Mouse (Mus musculus): Measurements from ENCODE around the gene Cldn3.
A peak's percentile ranks its signal among the peaks of the same experiment; 100 is the strongest.

The Cldn3 gene

DNA sequence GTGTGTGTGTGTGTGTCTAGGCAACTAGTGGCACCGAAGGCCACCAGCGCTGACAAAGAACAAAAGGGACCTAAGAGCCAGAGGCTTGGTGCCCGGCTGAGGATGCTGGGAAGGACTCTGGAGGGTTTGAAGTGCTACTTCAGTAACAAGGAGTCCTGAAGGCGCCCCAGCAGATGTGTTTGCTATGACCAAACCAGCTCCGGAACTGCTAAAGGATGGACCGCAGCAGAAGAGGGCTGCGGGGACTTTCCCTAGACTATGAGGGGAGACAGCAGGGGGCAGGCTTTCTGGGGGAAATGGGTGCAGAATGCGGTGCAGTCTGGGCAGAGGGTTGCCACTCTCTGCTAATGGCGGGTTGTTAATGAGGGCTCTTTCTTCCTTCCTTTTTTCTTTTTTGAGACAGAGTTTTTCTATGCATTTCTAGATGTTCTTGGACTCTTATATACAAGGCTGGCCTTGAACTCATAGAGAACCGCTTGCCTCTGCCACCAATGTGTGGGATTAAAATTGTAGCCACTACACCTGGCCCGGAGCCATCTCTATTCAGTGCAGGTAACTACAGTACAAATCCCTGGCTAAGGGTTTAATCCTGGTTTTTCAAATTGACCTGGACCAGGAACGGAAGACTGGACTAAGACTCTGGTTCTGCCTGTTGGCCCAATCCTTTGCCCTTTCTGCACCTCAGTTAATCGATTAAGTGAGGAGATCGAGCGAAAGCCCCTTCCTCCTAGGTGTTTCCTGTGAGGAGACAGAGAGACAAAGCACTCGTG is 22.0 kb downstream of the Cldn3 start:
- peak; percentile 69 for DNase-seq

DNA sequence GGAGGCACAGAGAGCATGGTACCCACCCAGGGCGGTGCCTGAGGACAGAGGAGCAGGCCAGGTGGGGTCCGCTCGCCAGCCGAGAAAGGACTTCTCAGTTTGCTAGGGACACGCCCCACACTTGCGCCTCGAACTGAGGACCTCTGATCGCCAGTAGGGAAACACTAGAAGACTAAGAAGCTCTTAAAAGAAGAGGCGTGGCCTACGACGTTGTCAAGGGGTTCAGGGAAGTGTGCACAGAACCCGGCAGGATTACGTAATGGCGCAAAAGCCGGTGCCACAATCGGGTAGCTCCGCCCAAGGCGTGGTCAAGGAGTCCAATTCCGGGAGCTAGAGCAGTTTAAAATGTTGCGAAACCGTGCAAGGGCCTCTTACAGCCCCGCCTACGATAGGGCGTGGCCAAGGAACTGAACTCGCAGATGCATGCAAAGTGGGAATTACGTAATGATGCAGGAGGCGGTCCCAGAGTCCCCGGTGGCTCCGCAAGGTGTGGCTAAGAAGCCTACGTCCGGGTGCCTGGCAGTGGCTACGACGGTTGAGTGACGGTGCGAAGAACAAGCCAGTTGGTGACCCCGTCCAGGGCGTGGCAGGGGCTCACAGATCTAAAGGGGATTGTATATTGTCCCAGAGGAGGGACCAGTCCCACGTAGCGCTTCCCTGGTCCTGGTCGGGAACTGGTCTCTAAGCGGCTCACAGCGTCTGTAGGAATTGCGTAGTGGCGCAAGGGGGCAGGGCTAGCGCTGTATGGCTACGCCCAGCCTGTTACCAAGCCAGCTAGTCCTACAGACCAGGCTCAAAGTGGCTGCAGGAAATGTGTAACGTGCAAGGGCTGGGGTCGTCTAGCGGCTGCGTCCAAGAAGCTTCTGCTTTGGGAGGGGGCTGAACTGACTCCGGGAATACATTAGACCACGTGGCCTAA is 22.9 kb downstream of the Cldn3 start, which contains the start of gene Abhd11:
TSS of gene Abhd11 (plus strand) at position 482 of the 919 bp plus-strand sequence.
- DNase-seq = peak; percentile 100

GRCm38 (mm10) chr5:135009590-135010319 is 23.7 kb downstream of the Cldn3 start:
- DNase-seq = peak; percentile 93

DNA sequence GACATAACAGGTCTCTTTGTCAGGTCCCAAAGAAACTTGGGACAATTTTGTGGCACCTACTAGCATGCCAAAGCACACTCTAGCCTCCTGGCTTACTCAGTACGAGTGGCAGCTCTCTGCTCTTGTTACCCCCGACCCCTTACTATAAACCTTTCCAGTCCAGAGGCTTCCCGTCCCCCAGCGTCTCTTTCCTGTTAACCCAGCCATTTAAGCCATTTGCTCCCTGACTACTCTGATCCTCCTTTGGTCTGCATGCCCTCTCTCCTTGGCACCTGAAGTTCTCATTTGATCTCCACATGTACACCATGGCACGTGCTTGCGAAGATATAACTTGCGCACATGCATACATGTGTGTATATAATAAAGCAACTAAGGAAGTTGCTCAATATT is 24.3 kb downstream of the Cldn3 start:
- DNase-seq = peak; percentile 69

- peak; percentile 65 for DNase-seq
Measured at GRCm38 (mm10) chr5:135010841-135011743, 25.1 kb downstream of the Cldn3 start.

GRCm38 (mm10) chr5:135011809-135012613 is 26.0 kb downstream of the Cldn3 start:
- DNase-seq = peak; percentile 59

DNA sequence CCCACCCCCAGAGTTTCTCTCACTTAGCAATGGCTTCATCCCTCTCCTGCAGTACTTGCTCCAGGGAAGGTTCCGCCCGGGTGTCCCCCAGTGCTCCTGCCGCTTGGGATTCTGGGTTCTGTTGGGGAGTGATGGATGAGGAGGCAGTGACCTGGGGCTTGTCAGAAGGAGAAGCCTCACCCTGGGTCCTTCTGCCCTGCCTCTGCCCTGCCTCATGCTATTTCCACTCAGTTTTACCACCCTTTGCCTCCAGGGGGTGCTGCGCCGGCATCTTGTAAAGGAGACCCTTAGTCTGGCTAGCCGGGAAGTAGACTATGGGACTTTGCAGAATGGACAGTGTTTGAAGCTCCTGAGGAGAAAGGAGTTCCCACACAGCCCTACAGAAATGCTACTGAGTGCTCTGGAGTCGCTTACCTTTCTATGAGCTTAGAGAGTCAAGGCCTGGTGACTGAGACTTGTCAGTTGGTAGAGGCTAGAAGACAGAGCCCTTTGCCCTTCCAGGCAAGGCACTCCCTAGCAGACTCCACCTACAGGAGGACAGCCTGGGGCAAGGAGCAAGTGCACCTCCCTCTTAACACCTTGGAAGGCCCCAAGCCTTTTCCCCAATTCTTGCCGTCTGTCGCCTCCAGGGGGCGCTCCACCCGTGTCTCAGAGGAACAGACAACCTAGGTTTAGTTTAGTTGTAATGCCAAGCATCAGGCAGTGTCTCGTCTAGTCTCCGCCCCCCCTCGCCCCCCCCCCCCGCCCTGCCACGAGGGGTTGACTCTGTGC is 26.8 kb downstream of the Cldn3 start:
- peak; percentile 83 for DNase-seq

DNA sequence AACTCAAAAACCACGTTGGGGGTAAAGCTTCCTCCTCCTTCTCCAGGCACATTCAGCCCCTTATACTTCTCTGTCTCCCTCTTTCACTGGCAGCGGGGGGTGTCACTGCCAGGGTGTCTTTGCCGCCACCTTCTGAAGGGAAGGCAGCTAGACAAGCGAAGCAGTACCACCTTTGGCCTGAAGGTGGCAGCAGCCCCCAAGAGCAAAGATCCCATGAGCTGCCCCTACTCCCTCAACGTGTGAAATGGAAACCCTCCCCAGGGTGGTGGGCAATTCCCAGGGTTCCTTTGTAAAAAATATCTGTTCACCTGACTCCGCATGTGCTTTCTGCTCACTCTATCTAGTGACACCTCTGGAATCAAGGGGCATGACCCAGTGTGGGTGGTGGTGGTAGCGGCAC is 29.5 kb downstream of the Cldn3 start:
- DNase-seq = peak; percentile 82

GRCm38 (mm10) chr5:135016224-135016759 is 30.3 kb downstream of the Cldn3 start:
- no peak for DNase-seq

GRCm38 (mm10) chr5:135021814-135022213 is 35.8 kb downstream of the Cldn3 start:
- DNase-seq = peak; percentile 92

DNA sequence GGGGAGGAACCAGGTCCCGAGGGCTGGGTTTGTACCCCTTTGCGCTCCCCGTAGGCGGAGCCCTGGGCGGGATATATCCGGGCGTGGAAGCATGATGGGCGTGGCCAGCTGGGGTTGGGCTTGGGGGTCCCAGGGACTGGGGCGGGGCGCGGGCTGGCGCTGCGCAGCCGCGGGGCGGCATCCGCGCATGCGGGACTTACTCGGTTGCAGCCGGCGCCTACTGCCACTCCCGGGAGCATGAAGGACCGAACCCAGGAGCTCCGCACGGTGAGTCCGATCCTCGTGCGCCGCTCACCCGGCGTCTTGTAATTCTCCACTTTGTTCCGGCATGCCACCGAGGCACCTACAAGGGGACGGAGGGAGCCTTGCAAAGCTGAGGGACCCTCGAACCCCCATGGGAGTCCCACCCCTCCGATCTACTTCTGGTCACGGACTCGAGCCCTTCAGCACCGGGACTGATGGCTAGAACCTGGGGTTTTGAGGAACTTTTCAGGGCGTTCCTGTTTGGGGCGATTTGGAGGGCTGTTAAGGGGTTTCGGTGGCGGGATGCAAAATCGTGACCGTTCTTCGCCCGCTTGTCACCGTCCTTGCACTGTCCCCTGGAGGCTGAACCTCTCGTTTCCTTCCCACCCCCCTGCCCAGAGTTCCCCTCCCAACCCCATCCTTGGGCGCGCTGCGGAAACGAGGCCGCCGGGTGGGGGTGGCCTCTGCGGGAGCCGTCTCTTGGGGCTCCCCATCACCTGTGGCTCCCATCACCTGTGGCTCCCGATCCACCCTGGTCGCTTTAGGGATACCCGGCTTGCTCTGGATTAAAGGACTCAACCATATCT is 37.5 kb downstream of the Cldn3 start, which contains the start of gene Stx1a:
TSS of gene Stx1a (plus strand) at position 139 of the 830 bp plus-strand sequence.
- DNase-seq = peak; percentile 63

- no peak for DNase-seq
Measured at GRCm38 (mm10) chr5:135024665-135025224, 38.7 kb downstream of the Cldn3 start.

DNA sequence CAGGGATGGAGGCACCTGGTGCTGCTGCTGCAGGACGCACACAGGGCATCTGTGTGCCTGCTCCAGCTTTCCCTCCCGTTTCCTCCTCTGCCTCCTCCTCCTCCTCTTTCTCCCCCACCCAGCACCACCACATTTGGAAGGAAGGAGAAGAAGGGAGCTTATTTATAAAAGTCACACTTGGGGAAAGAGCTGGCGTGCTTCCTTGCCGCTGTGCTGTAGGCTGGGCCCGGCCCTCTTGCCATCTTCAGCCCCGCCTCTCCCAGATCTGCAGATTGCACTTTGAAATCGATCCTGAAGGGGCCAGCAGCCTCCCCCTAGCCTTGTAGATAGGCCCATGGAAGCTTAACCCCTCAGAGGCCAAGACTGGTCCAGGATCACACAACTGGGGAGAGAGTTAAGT is 39.9 kb downstream of the Cldn3 start:
- no peak for DNase-seq

GRCm38 (mm10) chr5:135029007-135029854 is 43.2 kb downstream of the Cldn3 start:
- DNase-seq = peak; percentile 70

DNA sequence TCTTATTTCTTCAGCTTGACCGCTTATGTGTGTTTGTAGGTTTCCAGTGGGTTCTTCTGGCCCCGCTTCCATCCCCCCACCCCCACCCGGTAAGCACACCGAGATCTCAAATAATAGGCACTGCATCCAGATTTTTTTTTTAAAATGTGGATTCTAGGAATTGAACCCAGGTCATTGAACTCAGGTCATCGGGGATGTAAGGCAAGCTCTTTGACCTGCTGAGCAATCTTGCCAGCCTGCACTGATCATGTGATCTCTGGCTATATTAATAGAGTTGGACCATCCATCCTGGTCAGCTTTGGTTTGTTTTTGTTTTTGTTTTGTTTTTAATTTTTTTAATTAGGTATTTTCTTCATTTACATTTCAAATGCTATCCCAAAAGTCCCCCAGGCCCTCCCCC is 46.6 kb downstream of the Cldn3 start:
- DNase-seq = no peak

DNA sequence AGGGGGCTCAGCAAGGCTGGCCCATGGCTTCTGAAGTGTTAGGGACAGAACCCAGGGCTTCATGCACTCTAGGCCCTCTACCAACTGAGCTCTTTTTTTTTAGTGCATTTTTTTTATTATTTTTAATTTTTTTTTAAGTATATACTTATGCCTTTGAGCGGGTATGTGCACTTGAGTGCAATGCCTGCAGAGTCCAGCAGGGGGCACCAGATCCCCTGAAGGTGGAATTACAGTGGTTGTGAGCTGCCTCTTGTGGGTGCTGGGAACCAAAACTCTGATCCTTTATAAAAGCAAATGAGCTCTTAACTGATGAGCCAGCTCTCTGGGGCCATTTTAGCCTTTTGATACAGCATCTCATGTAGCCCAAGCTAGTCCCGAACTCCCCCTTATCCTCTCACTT is 48.6 kb downstream of the Cldn3 start:
- no peak for DNase-seq

DNA sequence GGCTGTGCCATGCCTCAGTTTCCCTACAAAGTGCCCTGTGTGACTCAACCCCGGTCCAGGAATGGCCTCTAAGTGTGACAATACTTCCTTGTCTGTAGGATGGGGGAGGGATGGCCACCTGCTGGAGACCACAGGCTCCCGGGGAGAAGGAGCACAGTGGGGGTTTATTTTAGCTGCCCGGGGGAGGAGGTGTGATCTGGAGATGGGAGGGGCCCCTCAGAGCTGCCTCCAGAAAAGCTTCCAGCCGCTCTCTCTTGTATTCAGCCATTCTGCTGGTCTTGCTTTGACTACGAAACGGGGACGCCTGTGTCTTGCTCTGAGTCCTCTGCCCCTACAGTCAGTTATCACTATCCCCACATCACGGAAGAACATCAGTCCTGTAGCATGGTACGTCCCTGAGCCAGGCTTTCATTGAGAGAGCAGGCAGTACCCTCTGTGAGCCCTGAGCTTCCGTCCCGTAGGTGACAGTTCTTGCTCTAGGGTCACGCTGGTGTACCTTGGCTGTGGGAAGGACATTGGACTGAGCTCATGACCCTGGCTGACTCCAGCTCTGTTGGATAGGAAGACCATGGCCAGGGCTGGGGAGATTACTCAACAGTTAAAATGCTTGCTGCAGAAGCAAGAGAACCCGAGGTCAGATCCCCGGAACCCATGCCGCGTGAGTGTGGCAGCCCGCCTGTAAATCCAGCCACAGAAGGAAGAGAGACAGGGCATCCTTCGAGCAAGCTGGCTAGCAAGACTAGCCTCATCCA is 49.8 kb downstream of the Cldn3 start:
- no peak for DNase-seq

Measured in cerebellum, adult 9-11 months (tissue).